Mouse (Mus musculus): ENCODE measurements around the gene Snx20. TPM values are rescaled to one million over a fixed set of nuclear protein-coding genes. Genes with fewer than 3 reads are reported as not detected.

Snx20 gene
- polyA plus RNA-seq, 1 experiment from 2014 or later, result 1.0 TPM

- H3K9ac ChIP-seq (replicated peaks; ENCODE audit: low read depth, low read length), result no peak overlapping the region
- H3K4me2 ChIP-seq (ENCODE audit: low read length), result no peak overlapping the region
- no peaks in the 10 kb centered on the region for H3K36me3 ChIP-seq (ENCODE audit: control insufficient read depth, insufficient read depth)
- no peak overlapping the region for H3K4me3 ChIP-seq (replicated peaks; ENCODE audit: low read length)
- H3K9me3 ChIP-seq (ENCODE audit: control insufficient read depth, low read length), result no peaks in the 10 kb centered on the region
- no peak for ATAC-seq
- H3K27ac ChIP-seq (ENCODE audit: low read length), result no peak overlapping the region
- H3K4me1 ChIP-seq (replicated peaks; ENCODE audit: control insufficient read depth, insufficient read depth, low read length), result peaks cover 9% of the 10 kb centered on the region
- no peaks in the 10 kb centered on the region; the same call in 1 of the 2 replicates for H3K27me3 ChIP-seq (replicated peaks; ENCODE audit: control insufficient read depth, insufficient read depth, low read length)
Measured at GRCm38 (mm10) chr8:88648322-88648721, 12.4 kb upstream of the Snx20 start.

- H3K27me3 ChIP-seq (replicated peaks; ENCODE audit: control insufficient read depth, insufficient read depth, low read length), result no peaks in the 10 kb centered on the region; the same call in 1 of the 2 replicates
- H3K9ac ChIP-seq (replicated peaks; ENCODE audit: low read depth, low read length), result peak within 1 kb of the TSS; percentile 50
- peaks cover 9% of the 10 kb centered on the region for H3K4me1 ChIP-seq (replicated peaks; ENCODE audit: control insufficient read depth, insufficient read depth, low read length)
- peak within 1 kb of the TSS; percentile 64 for H3K4me2 ChIP-seq (ENCODE audit: low read length)
- H3K9me3 ChIP-seq (ENCODE audit: control insufficient read depth, low read length), result no peaks in the 10 kb centered on the region
- ATAC-seq, result peak; percentile 64
- H3K36me3 ChIP-seq (ENCODE audit: control insufficient read depth, insufficient read depth), result no peaks in the 10 kb centered on the region
- no peak within 1 kb of the TSS for H3K27ac ChIP-seq (ENCODE audit: low read length)
- peak within 1 kb of the TSS; percentile 37 for H3K4me3 ChIP-seq (replicated peaks; ENCODE audit: low read length)
- 10% methylated on average over 33 of the region's 33 CpGs for WGBS
Measured at GRCm38 (mm10) chr8:88646837-88647778, 11.2 kb upstream of the Snx20 start, which contains the start of gene Nod2. Gene Nod2, plus strand, starts transcription at chr8:88647315.

- Histone ChIP-seq H3K36me3 (ENCODE audit: control insufficient read depth, insufficient read depth) (no peaks in the 10 kb centered on the region), H3K27ac (ENCODE audit: low read length) (no peak overlapping the region), H3K4me1 (replicated peaks; ENCODE audit: control insufficient read depth, insufficient read depth, low read length) (peaks cover 9% of the 10 kb centered on the region), H3K4me3 (replicated peaks; ENCODE audit: low read length) (no peak overlapping the region), H3K9ac (replicated peaks; ENCODE audit: low read depth, low read length) (no peak overlapping the region), H3K4me2 (ENCODE audit: low read length) (no peak overlapping the region), H3K27me3 (replicated peaks; ENCODE audit: control insufficient read depth, insufficient read depth, low read length) (no peaks in the 10 kb centered on the region; the same call in 1 of the 2 replicates), H3K9me3 (ENCODE audit: control insufficient read depth, low read length) (no peaks in the 10 kb centered on the region)
- 35% methylated on average over 5 of the region's 5 CpGs for WGBS
- no peak for ATAC-seq
Measured at GRCm38 (mm10) chr8:88642734-88643564, 7.0 kb upstream of the Snx20 start.

GRCm38 (mm10) chr8:88638908-88639307, 3.0 kb upstream of the Snx20 start:
- Histone ChIP-seq H3K4me1 (replicated peaks; ENCODE audit: control insufficient read depth, insufficient read depth, low read length) (no peaks in the 10 kb centered on the region), H3K9ac (replicated peaks; ENCODE audit: low read depth, low read length) (no peak overlapping the region), H3K27ac (ENCODE audit: low read length) (no peak overlapping the region), H3K4me3 (replicated peaks; ENCODE audit: low read length) (no peak overlapping the region), H3K27me3 (replicated peaks; ENCODE audit: control insufficient read depth, insufficient read depth, low read length) (no peaks in the 10 kb centered on the region), H3K4me2 (ENCODE audit: low read length) (no peak overlapping the region), H3K36me3 (ENCODE audit: control insufficient read depth, insufficient read depth) (no peaks in the 10 kb centered on the region), H3K9me3 (ENCODE audit: control insufficient read depth, low read length) (no peaks in the 10 kb centered on the region)
- no peak for ATAC-seq
- WGBS, result 100% methylated on average over 3 of the region's 3 CpGs

GRCm38 (mm10) chr8:88637092-88638000, 1.4 kb upstream of the Snx20 start:
- Histone ChIP-seq H3K9ac (replicated peaks; ENCODE audit: low read depth, low read length) (no peak overlapping the region), H3K4me3 (replicated peaks; ENCODE audit: low read length) (no peak overlapping the region), H3K27me3 (replicated peaks; ENCODE audit: control insufficient read depth, insufficient read depth, low read length) (no peaks in the 10 kb centered on the region), H3K4me2 (ENCODE audit: low read length) (no peak overlapping the region), H3K36me3 (ENCODE audit: control insufficient read depth, insufficient read depth) (no peaks in the 10 kb centered on the region), H3K4me1 (replicated peaks; ENCODE audit: control insufficient read depth, insufficient read depth, low read length) (no peaks in the 10 kb centered on the region), H3K27ac (ENCODE audit: low read length) (no peak overlapping the region), H3K9me3 (ENCODE audit: control insufficient read depth, low read length) (no peaks in the 10 kb centered on the region)
- WGBS, result 63% methylated on average over 9 of the region's 9 CpGs
- ATAC-seq, result no peak

GRCm38 (mm10) chr8:88633343-88633765, 2.6 kb downstream of the Snx20 start:
- H3K4me1 ChIP-seq (replicated peaks; ENCODE audit: control insufficient read depth, insufficient read depth, low read length), result peaks cover 4% of the 10 kb centered on the region
- no peak for ATAC-seq

GRCm38 (mm10) chr8:88631081-88631480, 4.8 kb downstream of the Snx20 start:
- Histone ChIP-seq H3K27ac (ENCODE audit: low read length) (no peak overlapping the region), H3K4me3 (replicated peaks; ENCODE audit: low read length) (no peak overlapping the region), H3K27me3 (replicated peaks; ENCODE audit: control insufficient read depth, insufficient read depth, low read length) (peaks cover under 1% of the 10 kb centered on the region; the same call in 1 of the 2 replicates), H3K4me1 (replicated peaks; ENCODE audit: control insufficient read depth, insufficient read depth, low read length) (peaks cover 15% of the 10 kb centered on the region), H3K9ac (replicated peaks; ENCODE audit: low read depth, low read length) (no peak overlapping the region), H3K4me2 (ENCODE audit: low read length) (no peak overlapping the region), H3K9me3 (ENCODE audit: control insufficient read depth, low read length) (no peaks in the 10 kb centered on the region), H3K36me3 (ENCODE audit: control insufficient read depth, insufficient read depth) (no peaks in the 10 kb centered on the region)
- no peak for ATAC-seq

More at GRCm38 (mm10) chr8:88633343-88633765, 2.6 kb downstream of the Snx20 start:
- 87% methylated on average over 7 of the region's 7 CpGs for WGBS
- Histone ChIP-seq H3K9ac (replicated peaks; ENCODE audit: low read depth, low read length) (no peak overlapping the region), H3K36me3 (ENCODE audit: control insufficient read depth, insufficient read depth) (no peaks in the 10 kb centered on the region), H3K27ac (ENCODE audit: low read length) (no peak overlapping the region), H3K27me3 (replicated peaks; ENCODE audit: control insufficient read depth, insufficient read depth, low read length) (no peaks in the 10 kb centered on the region), H3K4me3 (replicated peaks; ENCODE audit: low read length) (no peak overlapping the region), H3K4me2 (ENCODE audit: low read length) (no peak overlapping the region), H3K9me3 (ENCODE audit: control insufficient read depth, low read length) (no peaks in the 10 kb centered on the region)

- ATAC-seq, result no peak
- 87% methylated on average over 4 of the region's 4 CpGs for WGBS
Measured at GRCm38 (mm10) chr8:88630225-88630624, 5.7 kb downstream of the Snx20 start.

More at GRCm38 (mm10) chr8:88630225-88630624, 5.7 kb downstream of the Snx20 start:
- no peak overlapping the region for H3K4me2 ChIP-seq (ENCODE audit: low read length)
- H3K9me3 ChIP-seq (ENCODE audit: control insufficient read depth, low read length), result no peaks in the 10 kb centered on the region
- no peaks in the 10 kb centered on the region for H3K36me3 ChIP-seq (ENCODE audit: control insufficient read depth, insufficient read depth)
- no peak overlapping the region for H3K27ac ChIP-seq (ENCODE audit: low read length)
- no peak overlapping the region for H3K9ac ChIP-seq (replicated peaks; ENCODE audit: low read depth, low read length)
- H3K27me3 ChIP-seq (replicated peaks; ENCODE audit: control insufficient read depth, insufficient read depth, low read length), result peaks cover 4% of the 10 kb centered on the region; the same call in 1 of the 2 replicates
- H3K4me3 ChIP-seq (replicated peaks; ENCODE audit: low read length), result no peak overlapping the region
- peaks cover 15% of the 10 kb centered on the region for H3K4me1 ChIP-seq (replicated peaks; ENCODE audit: control insufficient read depth, insufficient read depth, low read length)
